Comparison of ENCODE assay signal across 28 mouse cellular contexts in genomic region chr7:126616707-126617106, GRCm38 (mm10). TPM values are rescaled to one million over a fixed set of nuclear protein-coding genes. Genes with fewer than 3 reads are reported as not detected.
DNase-seq lines count a peak whose midpoint lies in the region; ATAC-seq and TF ChIP-seq lines count a peak whose summit lies in the region.
"Had no signal": no experiment of that assay in that cellular context is flagged by ENCODE, and none has a peak within 500 bp of the region (broad histone marks: within the 10 kb centered on the region; RNA-seq: fewer than 3 reads in every experiment).

No protein-coding gene starts in this region.

- peak; percentile 41 for TF ChIP-seq CTCF in intestine, postnatal 0 days (IDR thresholded peaks at IDR 0.05; ENCODE audit: low read depth)
- peak; percentile 36; the same call in 1 of the 2 replicates for TF ChIP-seq CTCF in lung, adult 2 months (IDR thresholded peaks at IDR 0.05; ENCODE audit: insufficient read depth, low read length)
- TF ChIP-seq CTCF in CH12.LX (conservative IDR thresholded peaks at IDR 0.05 in 1 of 2, IDR thresholded peaks at IDR 0.05 in 1 of 2; ENCODE audit: low read depth in 2 of 2, low read length in 2 of 2): peak in 1 of 2 experiments; percentile 47; a peak in 2 of 4 replicates

- H3K27ac ChIP-seq in intestine, postnatal 0 days (ENCODE audit: low read depth, low read length): no peak overlapping the region
- H3K27ac ChIP-seq in intestine, embryonic 15.5 days: no peak overlapping the region
- H3K27ac ChIP-seq in CH12.LX (ENCODE audit: insufficient read depth, low read depth): no peak overlapping the region
- H3K27ac ChIP-seq in hindbrain, embryonic 10.5 days: no peak overlapping the region
- H3K27ac ChIP-seq: embryonic facial prominence, embryonic 15.5 days; forebrain, embryonic 15.5 days; heart, embryonic 15.5 days; hindbrain, embryonic 15.5 days; kidney, embryonic 15.5 days; limb, embryonic 12.5 days; liver, embryonic 13.5 days; neural tube, embryonic 12.5 days had no signal

- no peaks in the 10 kb centered on the region for H3K36me3 ChIP-seq in intestine, postnatal 0 days (ENCODE audit: control insufficient read depth, insufficient read depth)
- H3K36me3 ChIP-seq in intestine, embryonic 15.5 days: no peaks in the 10 kb centered on the region
- peaks cover 0 to 5% of the 10 kb centered on the region in 2 experiments for H3K36me3 ChIP-seq in CH12.LX (replicated peaks in 1 of 2; ENCODE audit: control insufficient read depth in 1 of 2, insufficient read depth in 1 of 2, low read length in 1 of 2)
- no peaks in the 10 kb centered on the region for H3K36me3 ChIP-seq in hindbrain, embryonic 10.5 days
- H3K36me3 ChIP-seq: embryonic facial prominence, embryonic 15.5 days; forebrain, embryonic 15.5 days; heart, embryonic 15.5 days; hindbrain, embryonic 15.5 days; kidney, embryonic 15.5 days; limb, embryonic 12.5 days; liver, embryonic 13.5 days; neural tube, embryonic 12.5 days had no signal

- dilution Hi-C loops in CH12.LX (cut with MboI; ENCODE audit: extremely low pct_ligation_motif_present, extremely low pct_unique_long_range_greater_than_20kb, low sequenced_read_pairs): no loop called here

- H3K4me1 ChIP-seq in intestine, postnatal 0 days (replicated peaks; ENCODE audit: control insufficient read depth, insufficient read depth, low read length): no peaks in the 10 kb centered on the region
- H3K4me1 ChIP-seq in intestine, embryonic 15.5 days (replicated peaks): no peaks in the 10 kb centered on the region
- H3K4me1 ChIP-seq in lung, adult 2 months (ENCODE audit: control insufficient read depth, insufficient read depth, low read length): no peaks in the 10 kb centered on the region
- H3K4me1 ChIP-seq in CH12.LX (ENCODE audit: control insufficient read depth in 1 of 2, insufficient read depth in 2 of 2): peaks cover 4 to 19% of the 10 kb centered on the region in 2 experiments
- no peaks in the 10 kb centered on the region for H3K4me1 ChIP-seq in hindbrain, embryonic 10.5 days (replicated peaks)
- H3K4me1 ChIP-seq: embryonic facial prominence, embryonic 15.5 days; forebrain, embryonic 15.5 days; hindbrain, embryonic 15.5 days; kidney, embryonic 15.5 days; limb, embryonic 12.5 days; neural tube, embryonic 12.5 days had no signal

- no peak for TF ChIP-seq EP300 in CH12.LX (IDR thresholded peaks at IDR 0.05; ENCODE audit: low read length)

- no peak overlapping the region for H3K4me3 ChIP-seq in intestine, postnatal 0 days (ENCODE audit: low read depth, low read length)
- no peak overlapping the region for H3K4me3 ChIP-seq in intestine, embryonic 15.5 days (replicated peaks)
- H3K4me3 ChIP-seq in lung, adult 2 months (replicated peaks; ENCODE audit: extremely low read depth, low read depth, low read length): no peak overlapping the region
- H3K4me3 ChIP-seq in CH12.LX (replicated peaks in 1 of 3; ENCODE audit: low read depth in 2 of 3, low read length in 2 of 3, poor library complexity in 1 of 3): no peak overlapping the region
- no peak overlapping the region for H3K4me3 ChIP-seq in hindbrain, embryonic 10.5 days
- H3K4me3 ChIP-seq: embryonic facial prominence, embryonic 15.5 days; forebrain, embryonic 15.5 days; heart, embryonic 15.5 days; hindbrain, embryonic 15.5 days; kidney, embryonic 15.5 days; limb, embryonic 12.5 days; liver, embryonic 13.5 days; neural tube, embryonic 12.5 days had no signal

- no peaks in the 10 kb centered on the region for H3K27me3 ChIP-seq in intestine, postnatal 0 days (replicated peaks; ENCODE audit: control insufficient read depth, insufficient read depth, low read length)
- H3K27me3 ChIP-seq in intestine, embryonic 15.5 days (replicated peaks): no peaks in the 10 kb centered on the region
- H3K27me3 ChIP-seq in CH12.LX (replicated peaks): no peaks in the 10 kb centered on the region
- H3K27me3 ChIP-seq in hindbrain, embryonic 10.5 days (ENCODE audit: insufficient read depth, poor library complexity, severe bottlenecking): no peaks in the 10 kb centered on the region
- H3K27me3 ChIP-seq: embryonic facial prominence, embryonic 15.5 days; forebrain, embryonic 15.5 days; heart, embryonic 15.5 days; hindbrain, embryonic 15.5 days; kidney, embryonic 15.5 days; limb, embryonic 12.5 days; liver, embryonic 13.5 days; neural tube, embryonic 12.5 days had no signal

- H3K9me3 ChIP-seq in intestine, postnatal 0 days (ENCODE audit: control insufficient read depth): no peaks in the 10 kb centered on the region
- H3K9me3 ChIP-seq in intestine, embryonic 15.5 days: no peaks in the 10 kb centered on the region
- H3K9me3 ChIP-seq in CH12.LX (replicated peaks; ENCODE audit: low read length): peaks cover 4% of the 10 kb centered on the region
- no peaks in the 10 kb centered on the region for H3K9me3 ChIP-seq in hindbrain, embryonic 10.5 days
- H3K9me3 ChIP-seq: embryonic facial prominence, embryonic 15.5 days; forebrain, embryonic 15.5 days; heart, embryonic 15.5 days; hindbrain, embryonic 15.5 days; kidney, embryonic 15.5 days; limb, embryonic 12.5 days; liver, embryonic 13.5 days; neural tube, embryonic 12.5 days had no signal

- in situ Hi-C loops in CH12.LX (cut with MboI; ENCODE audit: low pct_ligation_motif_present, low pct_unique_long_range_greater_than_20kb, low sequenced_read_pairs): no loop called here

- no peak overlapping the region for H3K4me2 ChIP-seq in intestine, postnatal 0 days (replicated peaks; ENCODE audit: low read depth)
- H3K4me2 ChIP-seq in intestine, embryonic 15.5 days (replicated peaks): no peak overlapping the region
- no peak overlapping the region for H3K4me2 ChIP-seq in CH12.LX (ENCODE audit: insufficient read depth, low read depth, poor library complexity, severe bottlenecking)
- H3K4me2 ChIP-seq: embryonic facial prominence, embryonic 15.5 days; forebrain, embryonic 15.5 days; heart, embryonic 15.5 days; hindbrain, embryonic 15.5 days; kidney, embryonic 15.5 days; limb, embryonic 12.5 days; liver, embryonic 13.5 days; neural tube, embryonic 12.5 days had no signal

- H3K79me2 ChIP-seq in CH12.LX (replicated peaks; ENCODE audit: control insufficient read depth, extremely low read depth, insufficient read depth, poor library complexity, severe bottlenecking): no peaks in the 10 kb centered on the region

- WGBS in intestine, postnatal 0 days: 77% methylated on average over 3 of the region's 3 CpGs
- WGBS in intestine, embryonic 15.5 days: 69% methylated on average over 3 of the region's 3 CpGs
- WGBS in lung, adult 2 months: 64% methylated on average over 3 of the region's 3 CpGs
- WGBS in hindbrain, embryonic 10.5 days: 80% methylated on average over 3 of the region's 3 CpGs

- peak; percentile 29 for TF ChIP-seq RAD21 in CH12.LX (IDR thresholded peaks at IDR 0.05; ENCODE audit: low read depth, low read length)

- no peak for DNase-seq in lung, adult 2 months
- DNase-seq in lung, adult 18-20 months: no peak
- no peak for DNase-seq in CH12.LX (ENCODE audit: extremely low read depth)
- DNase-seq in brain, adult 2 months (ENCODE audit: low read depth, low spot score): peak; percentile 16
- DNase-seq in cerebellum, adult 9-10 months: no peak
- no peak for DNase-seq in hindbrain, embryonic 10.5 days (ENCODE audit: low spot score)
- DNase-seq: cerebellum, adult 9-11 months; gastrocnemius, postnatal 36 days; heart, postnatal 4 days; liver, embryonic 13.5 days; lung, postnatal 10 days; midbrain, embryonic 14.5 days; right cerebral cortex, postnatal 14 days; spleen, adult 18-20 months; thymus, postnatal 14 days had no signal

- no peak overlapping the region for H3K9ac ChIP-seq in intestine, postnatal 0 days (ENCODE audit: low read depth, low read length)
- H3K9ac ChIP-seq in intestine, embryonic 15.5 days: no peak overlapping the region
- no peak overlapping the region for H3K9ac ChIP-seq in CH12.LX (ENCODE audit: insufficient read depth, low read depth)
- H3K9ac ChIP-seq: embryonic facial prominence, embryonic 15.5 days; forebrain, embryonic 15.5 days; heart, embryonic 15.5 days; hindbrain, embryonic 15.5 days; kidney, embryonic 15.5 days; limb, embryonic 12.5 days; liver, embryonic 13.5 days; neural tube, embryonic 12.5 days had no signal

- no peak for ATAC-seq in intestine, postnatal 0 days
- ATAC-seq in intestine, embryonic 15.5 days: no peak
- ATAC-seq: forebrain, embryonic 15.5 days had no signal

- no peak for TF ChIP-seq POLR2A in lung, adult 2 months (IDR thresholded peaks at IDR 0.05; ENCODE audit: borderline replicate concordance, extremely low read depth, low read depth, low read length)
- TF ChIP-seq POLR2A in CH12.LX (IDR thresholded peaks at IDR 0.05; ENCODE audit: low read depth, low read length): no peak

RNA-seq across cellular contexts. Expression of gene Nupr1, which starts 14.0 kb away (rescaled TPM):
- 28.2 and 30.8 TPM in 2 replicates for polyA plus RNA-seq in intestine, postnatal 0 days (2015; fragmentation: Nextera tagmentation; extraction: Ambion mirVana)
- polyA plus RNA-seq in intestine, embryonic 15.5 days (2015; fragmentation: Nextera tagmentation; extraction: Ambion mirVana): 53.4 and 111 TPM in 2 replicates
- 48.1 and 102 TPM in 2 replicates for polyA plus RNA-seq in lung, adult 2 months (2012; rRNA removed)
- total RNA-seq in CH12.LX (2012; rRNA removed) (4.9 and 13.9 TPM in 2 replicates), CH12.LX (2014; rRNA removed) (5.5 and 6.4 TPM in 2 replicates)
- 12.5 and 13.5 TPM in 2 replicates for polyA plus RNA-seq in CH12.LX (2012; ENCODE audit: insufficient read length, low read depth)
- 1.4 and 2.7 TPM in 2 replicates for polyA plus RNA-seq in hindbrain, embryonic 10.5 days (2016; fragmentation: Nextera tagmentation; extraction: Ambion mirVana)

RNA-seq across cellular contexts. Expression of gene Il27, which starts 22.0 kb away (rescaled TPM):
- 0.14 TPM in 1 of 2 replicates, not detected in the other for polyA plus RNA-seq in intestine, postnatal 0 days (2015; fragmentation: Nextera tagmentation; extraction: Ambion mirVana)
- not detected in 2 replicates for polyA plus RNA-seq in intestine, embryonic 15.5 days (2015; fragmentation: Nextera tagmentation; extraction: Ambion mirVana)
- polyA plus RNA-seq in lung, adult 2 months (2012; rRNA removed): 0.43 and 0.79 TPM in 2 replicates
- total RNA-seq in CH12.LX (2012; rRNA removed) (not detected in 2 replicates), CH12.LX (2014; rRNA removed) (not detected in 2 replicates)
- 0.31 TPM in 1 of 2 replicates, not detected in the other for polyA plus RNA-seq in CH12.LX (2012; ENCODE audit: insufficient read length, low read depth)
- not detected in 2 replicates for polyA plus RNA-seq in hindbrain, embryonic 10.5 days (2016; fragmentation: Nextera tagmentation; extraction: Ambion mirVana)
- total RNA-seq: gastrocnemius, postnatal 36 days; heart, postnatal 4 days; layer of hippocampus, postnatal 10 days; megakaryocyte-erythroid progenitor cell, adult 5-6 weeks had no signal
- polyA plus RNA-seq: brain, embryonic 14.5 days; embryonic facial prominence, embryonic 15.5 days; forebrain, embryonic 15.5 days; hindbrain, embryonic 15.5 days; intestine, embryonic 14.5 days; kidney, embryonic 15.5 days; limb, embryonic 12.5 days; liver, embryonic 13.5 days; midbrain, embryonic 14.5 days; neural tube, embryonic 12.5 days had no signal

RNA-seq across cellular contexts. Expression of gene Cln3, which starts 31.1 kb away (rescaled TPM):
- polyA plus RNA-seq in intestine, postnatal 0 days (2015; fragmentation: Nextera tagmentation; extraction: Ambion mirVana): 62.9 and 66.6 TPM in 2 replicates
- polyA plus RNA-seq in intestine, embryonic 15.5 days (2015; fragmentation: Nextera tagmentation; extraction: Ambion mirVana): 34.4 and 34.9 TPM in 2 replicates
- polyA plus RNA-seq in lung, adult 2 months (2012; rRNA removed): 63.8 and 104 TPM in 2 replicates
- total RNA-seq in CH12.LX (2012; rRNA removed): 20.7 and 21.9 TPM in 2 replicates
- 19.1 and 19.2 TPM in 2 replicates for total RNA-seq in CH12.LX (2014; rRNA removed)
- 46.2 and 47.2 TPM in 2 replicates for polyA plus RNA-seq in CH12.LX (2012; ENCODE audit: insufficient read length, low read depth)
- polyA plus RNA-seq in hindbrain, embryonic 10.5 days (2016; fragmentation: Nextera tagmentation; extraction: Ambion mirVana): 27.3 and 29.9 TPM in 2 replicates

RNA-seq across cellular contexts. Expression of gene Apobr, which starts 32.0 kb away (rescaled TPM):
- 0.44 and 0.57 TPM in 2 replicates for polyA plus RNA-seq in intestine, postnatal 0 days (2015; fragmentation: Nextera tagmentation; extraction: Ambion mirVana)
- polyA plus RNA-seq in intestine, embryonic 15.5 days (2015; fragmentation: Nextera tagmentation; extraction: Ambion mirVana): 0.75 and 1.8 TPM in 2 replicates
- 17.6 and 18.1 TPM in 2 replicates for polyA plus RNA-seq in lung, adult 2 months (2012; rRNA removed)
- total RNA-seq in CH12.LX (2012; rRNA removed): 1.3 and 1.8 TPM in 2 replicates
- 1.5 and 1.6 TPM in 2 replicates for total RNA-seq in CH12.LX (2014; rRNA removed)
- polyA plus RNA-seq in CH12.LX (2012; ENCODE audit: insufficient read length, low read depth): 9.7 and 10.1 TPM in 2 replicates
- polyA plus RNA-seq in hindbrain, embryonic 10.5 days (2016; fragmentation: Nextera tagmentation; extraction: Ambion mirVana): 0.47 TPM in 2 replicates

RNA-seq across cellular contexts. Expression of gene Sgf29, which starts 32.4 kb away (rescaled TPM):
- 21.7 and 25.8 TPM in 2 replicates for polyA plus RNA-seq in intestine, postnatal 0 days (2015; fragmentation: Nextera tagmentation; extraction: Ambion mirVana)
- polyA plus RNA-seq in intestine, embryonic 15.5 days (2015; fragmentation: Nextera tagmentation; extraction: Ambion mirVana): 45.2 and 51.7 TPM in 2 replicates
- polyA plus RNA-seq in lung, adult 2 months (2012; rRNA removed): 36.4 and 43.4 TPM in 2 replicates
- 45.9 and 55.6 TPM in 2 replicates for total RNA-seq in CH12.LX (2012; rRNA removed)
- 20.5 and 31.7 TPM in 2 replicates for total RNA-seq in CH12.LX (2014; rRNA removed)
- 70.0 and 71.7 TPM in 2 replicates for polyA plus RNA-seq in CH12.LX (2012; ENCODE audit: insufficient read length, low read depth)
- 57.6 and 62.7 TPM in 2 replicates for polyA plus RNA-seq in hindbrain, embryonic 10.5 days (2016; fragmentation: Nextera tagmentation; extraction: Ambion mirVana)
